Mouse (Mus musculus) cortical plate, adult 2 months (tissue): ENCODE measurements around the gene Rere. TPM values are rescaled to one million over a fixed set of nuclear protein-coding genes. Genes with fewer than 3 reads are reported as not detected.

Source experiments
- H3K27ac ChIP-seq: fragments of 200-500 bp; 2 replicates; pipeline ENCODE4 v1.5.1; 2012; ENCODE audit warnings: low read length, control low read depth, inconsistent platforms; ENCODE audit not compliant: insufficient read depth
- H3K4me1 ChIP-seq: fragments of 200-500 bp; 2 replicates; pipeline ENCODE4 v1.6.1; 2011; ENCODE audit warnings: low read length; ENCODE audit not compliant: control insufficient read depth, insufficient read depth
- H3K4me3 ChIP-seq: fragments of 200-500 bp; 2 replicates; pipeline ENCODE4 v1.5.1; 2011; ENCODE audit warnings: mild to moderate bottlenecking, low read length, control low read depth; ENCODE audit not compliant: insufficient read depth
- CTCF ChIP-seq: fragments of 200-500 bp; IDR thresholded peaks from 2 replicates; pipeline ENCODE4 v1.5.1; 2011; ENCODE audit warnings: mild to moderate bottlenecking, control low read depth, low read length; ENCODE audit not compliant: insufficient read depth; ENCODE audit errors: extremely low read depth
- POLR2A ChIP-seq: fragments of 200-500 bp; IDR thresholded peaks from 2 replicates; pipeline ENCODE4 v1.6.1; 2011; ENCODE audit warnings: mild to moderate bottlenecking, low read length, control low read depth; ENCODE audit not compliant: insufficient read depth; ENCODE audit errors: extremely low read depth
- polyA plus RNA-seq: library from polyadenylated mRNA; depleted of rRNA; stranded (reverse); fragments of >200 nt; gene quantifications from 2 replicates; pipeline ENCODE4 v1.2.3, GENCODE M21; 2012

The Rere gene
- polyA plus RNA-seq, 1 experiment, result 44.2 TPM

- no peak overlapping the region for H3K4me3 ChIP-seq
- no peak for TF ChIP-seq POLR2A
- TF ChIP-seq CTCF, result no peak
- H3K4me1 ChIP-seq, result peaks cover 2% of the 10 kb centered on the region; the same call in 1 of the 2 replicates
- H3K27ac ChIP-seq, result no peak overlapping the region
Observed at GRCm38 (mm10) chr4:150352736-150353135, 71.3 kb downstream of the Rere start.

- TF ChIP-seq CTCF (no peak), POLR2A (no peak)
- H3K4me3 ChIP-seq, result no peak overlapping the region
- H3K4me1 ChIP-seq, result peaks cover 2% of the 10 kb centered on the region; the same call in 1 of the 2 replicates
- no peak overlapping the region for H3K27ac ChIP-seq
Observed at GRCm38 (mm10) chr4:150353376-150353900, 72.0 kb downstream of the Rere start.

- Histone ChIP-seq H3K4me3 (no peak overlapping the region), H3K4me1 (peaks cover 2% of the 10 kb centered on the region; the same call in 1 of the 2 replicates), H3K27ac (no peak overlapping the region)
- no peak for TF ChIP-seq POLR2A
- no peak for TF ChIP-seq CTCF
Observed at GRCm38 (mm10) chr4:150355801-150356200, 74.4 kb downstream of the Rere start.

GRCm38 (mm10) chr4:150361986-150362691 lies 80.7 kb downstream of the Rere start:
- no peak for TF ChIP-seq CTCF
- no peak for TF ChIP-seq POLR2A
- peaks cover 1% of the 10 kb centered on the region; the same call in 1 of the 2 replicates for H3K4me1 ChIP-seq
- no peak overlapping the region for H3K27ac ChIP-seq
- no peak overlapping the region for H3K4me3 ChIP-seq

GRCm38 (mm10) chr4:150362858-150363257 lies 81.4 kb downstream of the Rere start:
- Histone ChIP-seq H3K27ac (no peak overlapping the region), H3K4me3 (no peak overlapping the region), H3K4me1 (peaks cover 1% of the 10 kb centered on the region; the same call in 1 of the 2 replicates)
- TF ChIP-seq CTCF (no peak), POLR2A (no peak)

GRCm38 (mm10) chr4:150364786-150365185 lies 83.3 kb downstream of the Rere start:
- TF ChIP-seq CTCF (no peak), POLR2A (no peak)
- Histone ChIP-seq H3K4me1 (peaks cover 1% of the 10 kb centered on the region; the same call in 1 of the 2 replicates), H3K4me3 (no peak overlapping the region), H3K27ac (no peak overlapping the region)

GRCm38 (mm10) chr4:150366510-150367208 lies 85.2 kb downstream of the Rere start:
- no peak overlapping the region for H3K4me3 ChIP-seq
- TF ChIP-seq CTCF (no peak), POLR2A (no peak)
- H3K4me1 ChIP-seq, result no peaks in the 10 kb centered on the region; the same call in 1 of the 2 replicates
- no peak overlapping the region for H3K27ac ChIP-seq

- no peak for TF ChIP-seq POLR2A
- TF ChIP-seq CTCF, result no peak
- Histone ChIP-seq H3K4me1 (peaks cover 7% of the 10 kb centered on the region; the same call in 1 of the 2 replicates), H3K4me3 (peak overlapping the region; percentile 19), H3K27ac (no peak overlapping the region)
Observed at GRCm38 (mm10) chr4:150371580-150372380, 90.3 kb downstream of the Rere start.

- Histone ChIP-seq H3K4me3 (no peak overlapping the region; the same call in 1 of the 2 replicates), H3K27ac (no peak overlapping the region), H3K4me1 (peaks cover 7% of the 10 kb centered on the region; the same call in 1 of the 2 replicates)
- no peak for TF ChIP-seq CTCF
- TF ChIP-seq POLR2A, result no peak
Observed at GRCm38 (mm10) chr4:150372631-150373041, 91.2 kb downstream of the Rere start.
